Mouse (Mus musculus) olfactory bulb, adult 2 months (tissue): ENCODE results near the gene Nrxn2. TPM values are rescaled to one million over a fixed set of nuclear protein-coding genes. Genes with fewer than 3 reads are reported as not detected.

ENCODE experiments used
- H3K27ac ChIP-seq: fragments of 200-500 bp; 2 replicates; pipeline ENCODE4 v1.5.1; 2012; ENCODE audit warnings: low read depth, low read length; ENCODE audit not compliant: insufficient read depth
- H3K4me1 ChIP-seq: fragments of 200-500 bp; 2 replicates; pipeline ENCODE4 v1.6.1; 2012; ENCODE audit warnings: low read length; ENCODE audit not compliant: control insufficient read depth, insufficient read depth
- H3K4me3 ChIP-seq: fragments of 200-500 bp; 2 replicates; pipeline ENCODE4 v1.5.1; 2012; ENCODE audit warnings: mild to moderate bottlenecking, low read depth, low read length, moderate library complexity; ENCODE audit not compliant: insufficient read depth
- CTCF ChIP-seq: fragments of 200-500 bp; IDR thresholded peaks from 2 replicates; pipeline ENCODE4 v1.5.1; 2012; ENCODE audit warnings: low read depth, mild to moderate bottlenecking, low read length, moderate library complexity; ENCODE audit not compliant: insufficient read depth
- POLR2A ChIP-seq: fragments of 200-500 bp; IDR thresholded peaks from 2 replicates; pipeline ENCODE4 v1.6.1; 2012; ENCODE audit warnings: mild to moderate bottlenecking, low read depth, low read length, moderate library complexity; ENCODE audit not compliant: insufficient read depth
- WGBS: fragments of 180-500 bp; shearing (Covaris S2); methylation state at CpG from one replicate; pipeline ENCODE4 v1.1.7; 2018; 5-methylcytosine and 5-hydroxymethylcytosine counted together
- polyA plus RNA-seq: library from polyadenylated mRNA; stranded (reverse); fragments of >200 nt; gene quantifications from 2 replicates; pipeline ENCODE4 v1.2.4, GENCODE M21; 2012; ENCODE audit warnings: low replicate concordance; ENCODE audit not compliant: missing spikeins, insufficient read depth, insufficient read length

Nrxn2 gene
- polyA plus RNA-seq, 1 experiment = 263 TPM

GRCm38 (mm10) chr19:6420481-6421210 is 2.1 kb downstream of the Nrxn2 start:
- Histone ChIP-seq H3K4me1 (peaks cover 59% of the 10 kb centered on the region), H3K4me3 (peak overlapping the region; percentile 85), H3K27ac (peak overlapping the region; percentile 65)
- 24% methylated on average over 19 of the region's 19 CpGs for WGBS
- TF ChIP-seq CTCF (no peak), POLR2A (no peak)

- WGBS = 23% methylated on average over 9 of the region's 9 CpGs
- peak overlapping the region; percentile 85 for H3K4me3 ChIP-seq
These were observed 2.7 kb downstream of the Nrxn2 start for GRCm38 (mm10) chr19:6421211-6421590.

DNA sequence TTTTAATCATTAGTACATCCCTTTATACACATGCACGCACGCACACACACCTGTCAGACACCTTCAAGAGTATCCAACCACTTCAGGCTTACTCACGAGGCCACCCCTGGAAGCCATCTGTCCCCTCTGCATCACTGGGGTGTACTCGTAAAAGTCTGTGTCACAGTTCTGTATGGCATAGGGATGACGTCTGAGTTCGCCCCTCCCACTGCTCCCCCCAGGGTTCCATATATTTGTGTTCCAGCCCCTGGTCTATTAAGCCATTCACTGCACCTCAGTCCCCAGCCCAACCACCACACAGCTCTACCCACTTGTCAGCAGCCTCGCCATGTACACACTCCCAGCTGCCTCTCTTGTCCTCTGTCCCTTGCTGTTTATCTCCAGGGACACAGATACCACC is 3.5 kb downstream of the Nrxn2 start:
- TF ChIP-seq CTCF (no peak), POLR2A (no peak)
- Histone ChIP-seq H3K4me3 (no peak overlapping the region; the same call in 1 of the 2 replicates), H3K4me1 (peaks cover 61% of the 10 kb centered on the region), H3K27ac (no peak overlapping the region; the same call in 1 of the 2 replicates)
- WGBS = 53% methylated on average over 7 of the region's 7 CpGs

More at GRCm38 (mm10) chr19:6421211-6421590, 2.7 kb downstream of the Nrxn2 start:
- Histone ChIP-seq H3K4me1 (peaks cover 61% of the 10 kb centered on the region), H3K27ac (peak overlapping the region; percentile 65)
- TF ChIP-seq CTCF (no peak), POLR2A (no peak)

DNA sequence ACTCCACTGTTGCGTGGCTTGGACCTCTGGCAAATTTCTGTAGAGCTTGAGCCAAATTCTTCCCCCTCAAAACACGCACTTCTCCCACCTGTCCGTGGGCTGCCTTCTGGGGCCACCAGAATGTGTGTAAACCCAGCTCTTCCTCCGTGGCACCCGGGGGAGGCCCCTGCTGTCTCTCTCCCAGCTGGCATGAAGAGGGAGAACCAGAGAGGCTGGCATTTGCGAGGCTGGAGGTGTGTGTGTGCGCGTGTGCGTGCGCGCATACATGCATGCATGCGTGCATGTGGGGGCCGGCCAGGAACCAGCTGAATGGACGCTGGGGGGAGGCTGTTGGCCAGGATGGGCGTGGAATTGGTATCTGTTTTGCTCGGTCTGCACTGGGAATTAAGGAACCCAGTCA is 4.7 kb downstream of the Nrxn2 start:
- Histone ChIP-seq H3K27ac (peak overlapping the region; percentile 40), H3K4me3 (peak overlapping the region; percentile 4; the same call in 1 of the 2 replicates), H3K4me1 (peaks cover 66% of the 10 kb centered on the region)
- TF ChIP-seq POLR2A = no peak
- no peak for TF ChIP-seq CTCF
- WGBS = 35% methylated on average over 16 of the region's 16 CpGs

DNA sequence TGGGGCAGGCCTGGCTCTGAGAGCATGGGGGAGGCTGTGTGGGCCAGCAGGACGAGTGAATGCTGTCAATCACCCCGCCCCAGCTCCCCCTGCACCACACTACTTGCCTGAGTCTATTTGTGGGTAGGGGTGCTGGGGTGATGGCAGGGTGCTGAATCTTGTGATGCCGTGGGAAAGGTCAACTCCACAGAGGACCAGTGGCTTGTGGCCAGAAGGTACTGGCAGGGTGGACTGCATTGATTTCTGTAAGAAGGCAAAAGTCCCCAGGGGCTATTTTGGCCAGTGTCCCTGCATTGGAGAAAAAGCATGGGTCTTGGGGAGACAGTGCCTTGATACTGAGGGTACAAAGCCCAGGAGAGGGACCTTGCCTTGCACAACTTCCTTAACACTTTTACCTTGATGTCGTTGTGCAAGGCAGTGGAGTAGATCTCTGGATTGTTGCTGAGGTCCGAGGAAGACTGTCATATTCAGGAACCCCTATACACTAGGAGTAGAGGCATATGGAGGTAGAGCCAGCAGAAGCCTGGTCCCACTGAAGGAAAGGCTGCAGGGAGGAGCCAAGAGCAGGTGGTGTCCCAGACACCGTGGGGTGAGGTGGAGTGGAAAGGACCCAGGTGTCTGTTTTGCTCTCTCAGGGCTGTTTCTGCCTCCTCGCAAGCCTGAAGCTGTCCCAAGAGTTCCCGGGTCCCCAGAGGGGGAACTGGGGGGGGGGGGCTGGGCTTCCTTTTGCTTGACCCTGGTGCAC is 5.8 kb downstream of the Nrxn2 start:
- H3K4me3 ChIP-seq = no peak overlapping the region
- WGBS = 47% methylated on average over 8 of the region's 8 CpGs

GRCm38 (mm10) chr19:6425595-6425994 is 7.1 kb downstream of the Nrxn2 start:
- Histone ChIP-seq H3K4me1 (peaks cover 84% of the 10 kb centered on the region), H3K27ac (peak overlapping the region; percentile 59), H3K4me3 (no peak overlapping the region)
- TF ChIP-seq CTCF = no peak
- TF ChIP-seq POLR2A = no peak
- 19% methylated on average over 5 of the region's 5 CpGs for WGBS

More for the DNA sequence above, 5.8 kb downstream of the Nrxn2 start:
- Histone ChIP-seq H3K4me1 (peaks cover 77% of the 10 kb centered on the region), H3K27ac (peak overlapping the region; percentile 40)
- TF ChIP-seq CTCF = no peak

- 27% methylated on average over 13 of the region's 13 CpGs for WGBS
- TF ChIP-seq CTCF (no peak), POLR2A (no peak)
- peak overlapping the region; percentile 60; the same call in 1 of the 2 replicates for H3K27ac ChIP-seq
- H3K4me1 ChIP-seq = peaks cover 78% of the 10 kb centered on the region
- H3K4me3 ChIP-seq = no peak overlapping the region
These were observed 8.4 kb downstream of the Nrxn2 start for GRCm38 (mm10) chr19:6426703-6427500.

GRCm38 (mm10) chr19:6427653-6428434 is 9.3 kb downstream of the Nrxn2 start:
- H3K27ac ChIP-seq = peak overlapping the region; percentile 5; the same call in 1 of the 2 replicates
- WGBS = 10% methylated on average over 94 of the region's 94 CpGs
- no peak for TF ChIP-seq CTCF
- TF ChIP-seq POLR2A = no peak
- peaks cover 81% of the 10 kb centered on the region for H3K4me1 ChIP-seq
- peak overlapping the region; percentile 24 for H3K4me3 ChIP-seq
